Mouse (Mus musculus): ENCODE measurements at regions not wholly inside any gene's neighbourhood (a gene's known extent, or its start where the extent isn't known, plus 50 kb on each side); places are given as distances from the start of the nearest gene placed in this dataset.

DNA sequence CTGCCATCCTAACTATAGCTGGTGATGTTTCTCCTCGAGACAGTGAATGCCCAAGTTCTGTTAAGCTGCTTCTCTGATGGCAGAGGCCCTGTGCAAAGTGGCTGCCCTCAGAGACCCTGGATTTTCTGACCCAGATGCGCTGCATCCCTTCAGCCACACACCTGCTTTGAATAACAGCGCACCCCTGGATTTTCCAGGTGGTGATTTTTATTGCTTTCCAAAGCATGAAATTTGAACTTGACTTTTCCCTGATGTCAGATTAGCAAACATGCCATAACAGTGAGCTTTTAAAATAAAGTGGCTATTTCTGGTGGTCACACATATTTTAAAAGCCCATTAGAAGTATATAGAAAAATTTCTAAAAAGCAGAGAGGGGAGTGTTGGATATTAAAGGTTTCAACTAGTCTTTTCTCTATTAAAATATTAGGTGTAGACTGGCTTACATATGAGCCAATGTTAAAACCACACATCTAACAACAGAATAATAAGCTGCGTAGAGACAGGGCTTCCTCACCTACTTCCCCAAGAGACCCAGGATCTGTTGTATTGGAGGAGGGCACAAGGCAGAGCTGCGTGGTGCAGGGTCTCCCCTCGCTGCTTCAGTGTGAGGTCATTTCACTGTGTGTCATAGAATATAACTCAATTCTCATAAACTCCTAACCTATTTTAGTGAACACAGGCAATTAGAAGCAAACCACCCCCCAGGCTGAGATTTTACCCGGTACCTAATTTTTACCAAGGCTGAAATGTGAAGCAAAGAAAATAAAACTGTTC, 280.3 kb downstream of the Ccdc91 start:
- DNase-seq = no peak

DNA sequence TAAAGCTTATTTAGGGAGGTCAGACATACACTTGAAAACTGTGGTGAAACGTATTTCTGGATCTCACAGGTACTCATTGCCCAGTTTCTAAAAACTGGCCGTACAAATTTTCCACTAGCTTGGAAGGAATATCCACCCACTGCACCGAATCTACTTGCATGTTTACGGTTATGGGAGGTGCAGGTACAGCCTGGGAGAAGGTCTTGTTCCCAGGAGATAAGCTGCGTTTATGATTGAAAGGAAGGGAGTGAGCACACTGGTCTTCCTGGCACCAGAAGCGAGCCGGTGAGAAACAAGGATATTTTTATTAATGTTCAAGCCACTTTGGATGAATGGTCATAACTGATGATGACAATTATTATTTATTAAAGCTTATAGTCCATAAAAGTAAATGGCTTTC, 283.9 kb downstream of the Ccdc91 start:
- no peak for DNase-seq

DNA sequence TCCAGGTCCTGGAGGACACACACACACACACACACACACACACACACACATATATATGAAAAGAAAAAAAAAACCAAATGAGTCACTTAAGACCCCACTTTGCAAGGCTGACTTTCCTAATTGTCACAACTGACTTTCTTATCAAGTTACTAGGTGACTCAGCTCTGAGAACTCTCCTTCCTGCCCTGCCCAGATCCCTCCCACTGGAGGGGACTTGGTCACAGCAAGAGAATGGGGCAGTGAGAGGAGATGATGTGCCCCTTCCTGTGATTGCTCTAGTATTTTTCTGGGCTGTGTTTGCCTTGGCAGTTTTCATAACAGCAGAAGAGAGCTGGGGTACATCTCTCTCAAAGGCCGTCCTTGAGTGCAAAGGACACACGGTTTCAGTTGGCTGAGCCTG, 284.5 kb downstream of the Ccdc91 start:
- peak; percentile 68 for DNase-seq

DNA sequence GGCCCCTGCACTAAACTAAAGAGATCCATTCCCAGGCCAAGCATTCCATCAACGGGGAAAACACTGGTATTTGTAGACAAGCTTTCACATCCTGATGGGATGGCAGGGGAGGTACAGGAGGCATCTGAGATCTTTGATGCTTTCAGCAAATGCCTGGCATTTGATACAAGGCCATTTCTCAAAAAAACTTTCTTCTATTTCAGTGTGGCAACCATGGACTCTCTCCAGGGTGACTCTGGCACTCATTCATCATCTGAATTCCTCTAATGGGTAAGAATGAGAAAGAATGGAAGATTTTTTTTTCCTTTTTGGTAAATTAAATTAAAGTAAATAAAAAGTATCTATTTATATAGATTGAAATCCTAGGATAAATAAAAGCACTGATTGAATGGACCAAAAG, 281.8 kb upstream of the Far2 start:
- DNase-seq = peak; percentile 57

DNA sequence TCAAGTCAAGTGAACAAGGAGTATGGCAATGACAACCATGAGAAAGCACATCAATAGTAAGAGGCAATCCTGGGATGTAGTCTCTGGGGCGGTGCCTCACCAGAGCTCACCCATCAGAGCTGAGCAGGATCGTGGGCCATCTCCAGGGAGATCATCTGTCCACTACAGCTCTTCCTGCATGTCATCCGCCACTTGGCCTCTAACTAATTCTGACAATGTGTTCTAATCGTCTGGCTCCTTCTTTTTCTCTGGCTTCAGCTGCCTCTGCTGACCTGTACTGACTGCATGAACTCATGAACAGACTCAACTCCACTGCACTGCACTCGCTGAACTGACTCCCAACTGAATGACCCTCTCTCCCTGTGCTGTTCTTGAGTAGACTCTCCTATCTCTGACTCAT, 277.9 kb upstream of the Far2 start:
- no peak for DNase-seq

DNA sequence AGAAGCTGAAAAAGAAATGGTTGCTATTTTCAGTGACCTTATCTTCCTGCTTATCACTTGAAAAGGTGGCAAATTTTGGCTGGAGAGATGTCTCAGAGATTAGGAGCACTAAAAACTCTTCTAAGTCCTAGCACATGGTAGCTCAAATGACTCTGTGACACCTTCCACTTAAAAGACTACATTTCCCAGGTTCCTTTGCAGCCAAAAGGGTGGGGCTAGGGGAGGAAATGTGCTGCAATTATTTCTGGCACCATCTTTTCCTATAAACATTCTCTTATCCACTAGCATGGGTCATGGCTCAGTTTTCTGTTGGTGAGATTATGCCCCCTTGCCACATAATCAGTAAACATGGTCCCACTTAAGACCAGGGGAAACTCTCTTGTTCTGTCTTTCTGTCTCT, 277.0 kb upstream of the Far2 start:
- DNase-seq = no peak

DNA sequence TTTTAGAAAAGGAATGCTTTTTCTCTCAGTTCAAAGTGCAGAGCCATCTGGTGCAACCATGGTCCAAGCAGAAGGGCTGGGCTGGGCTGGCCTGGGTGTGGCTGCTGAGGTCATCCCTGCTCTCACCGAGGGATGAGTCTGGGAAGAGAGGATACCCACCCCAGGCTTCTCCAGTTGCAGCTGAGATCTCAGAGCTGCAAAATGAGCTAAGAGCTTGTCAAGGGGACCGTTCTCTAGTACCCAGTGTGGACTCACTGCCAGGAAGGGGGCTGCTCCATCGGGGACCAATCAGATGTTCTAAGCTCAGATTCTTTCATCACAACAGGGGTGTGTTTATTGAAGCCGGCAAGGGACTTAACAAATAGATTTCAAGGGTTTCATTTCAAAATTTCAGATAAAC, 275.6 kb upstream of the Far2 start:
- peak; percentile 24 for DNase-seq

DNA sequence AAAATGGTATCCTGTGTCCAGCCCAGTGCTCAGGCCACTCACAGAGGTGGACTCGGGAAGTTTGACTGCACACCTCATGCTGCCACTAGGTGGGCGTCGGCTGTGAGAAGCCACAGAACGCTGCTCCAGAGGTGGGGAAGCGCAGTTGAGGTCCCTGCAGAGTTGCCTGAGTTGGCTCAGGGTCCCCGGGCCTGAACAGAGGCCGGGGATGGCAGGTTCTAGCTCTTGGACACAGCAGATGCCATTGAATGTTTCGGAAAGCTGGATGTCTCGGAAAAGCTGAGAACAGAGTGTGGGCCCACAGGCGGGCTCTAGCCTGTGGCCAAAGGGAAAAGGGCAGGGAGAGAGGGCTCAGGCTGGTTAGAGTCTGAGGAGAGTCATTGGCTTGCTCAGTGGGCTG, 273.2 kb upstream of the Far2 start:
- no peak for DNase-seq

DNA sequence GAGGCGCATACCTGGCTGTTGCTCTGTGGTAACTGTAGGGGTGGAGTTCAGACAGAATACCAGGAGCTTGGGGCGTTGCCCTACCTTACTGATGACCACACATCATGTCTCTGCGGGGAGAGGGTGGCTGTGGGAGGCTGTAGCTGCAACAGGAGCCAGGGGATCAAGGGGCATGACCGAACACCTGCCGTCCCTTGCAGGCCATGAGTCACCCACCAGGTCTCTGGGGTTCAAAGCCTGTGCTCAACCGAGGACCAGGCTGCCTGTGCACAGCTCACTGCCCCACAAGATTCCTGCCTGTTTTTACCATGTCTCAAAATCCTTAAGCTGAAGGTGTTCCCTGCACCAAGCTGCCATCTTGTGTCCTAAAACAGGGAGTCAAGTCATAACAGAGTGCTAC, 272.4 kb upstream of the Far2 start:
- no peak for DNase-seq

DNA sequence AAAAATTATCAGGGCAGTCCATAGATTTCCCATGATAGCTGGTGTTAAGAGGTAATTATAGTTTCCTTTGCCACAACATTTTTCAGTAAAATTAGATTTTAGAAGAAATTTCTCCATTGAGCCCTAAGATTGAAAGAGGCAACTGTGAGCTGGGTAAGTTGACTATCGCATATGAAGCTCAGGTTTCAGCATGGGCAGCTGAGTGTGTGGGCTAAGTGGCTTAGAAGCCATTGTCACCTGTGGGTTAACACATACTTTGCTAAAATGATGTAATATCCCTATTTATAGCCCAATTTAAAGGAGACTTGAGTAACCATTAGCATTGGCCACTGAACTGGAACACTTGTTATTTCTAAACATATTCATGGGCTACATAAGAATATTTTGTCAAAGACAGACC, 267.6 kb upstream of the Far2 start:
- DNase-seq = no peak

DNA sequence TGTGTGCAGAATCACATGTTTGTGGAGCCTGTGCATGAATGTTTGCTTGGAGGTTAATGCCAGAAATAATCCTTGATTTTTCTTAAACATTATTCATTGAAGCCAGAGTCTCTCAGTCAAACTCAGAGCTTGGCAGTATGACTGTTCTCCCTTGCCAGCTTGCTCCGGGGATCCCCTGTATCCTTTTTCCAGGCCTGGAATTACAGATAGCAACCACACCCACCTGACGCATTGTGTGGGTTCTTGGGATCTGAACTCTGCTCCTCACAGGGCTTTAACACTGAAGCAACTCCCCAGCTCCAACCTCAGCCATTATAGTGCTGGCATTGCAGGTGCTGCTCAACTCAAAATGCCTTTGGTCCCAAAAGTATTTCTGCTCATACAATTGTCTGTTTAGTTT, 262.8 kb upstream of the Far2 start:
- DNase-seq = no peak

DNA sequence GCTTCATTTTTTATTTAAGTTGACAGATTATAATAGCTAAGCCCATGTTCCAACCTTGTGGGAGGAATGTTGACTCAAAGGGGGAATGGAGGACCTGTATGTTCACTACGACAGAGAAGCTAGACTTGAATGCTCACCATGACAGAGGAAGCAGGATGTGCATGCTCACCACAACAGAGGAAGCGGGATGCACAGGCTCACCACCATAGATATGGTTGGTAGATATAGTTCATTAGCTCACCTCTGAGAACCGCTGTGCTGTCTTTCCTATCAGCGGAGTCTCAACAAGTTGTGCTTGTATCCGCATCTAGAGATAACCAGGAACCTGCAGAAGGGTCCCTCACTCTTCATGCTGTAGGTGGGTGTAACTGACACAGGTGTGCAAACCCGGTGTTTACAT, 262.2 kb upstream of the Far2 start:
- DNase-seq = no peak

DNA sequence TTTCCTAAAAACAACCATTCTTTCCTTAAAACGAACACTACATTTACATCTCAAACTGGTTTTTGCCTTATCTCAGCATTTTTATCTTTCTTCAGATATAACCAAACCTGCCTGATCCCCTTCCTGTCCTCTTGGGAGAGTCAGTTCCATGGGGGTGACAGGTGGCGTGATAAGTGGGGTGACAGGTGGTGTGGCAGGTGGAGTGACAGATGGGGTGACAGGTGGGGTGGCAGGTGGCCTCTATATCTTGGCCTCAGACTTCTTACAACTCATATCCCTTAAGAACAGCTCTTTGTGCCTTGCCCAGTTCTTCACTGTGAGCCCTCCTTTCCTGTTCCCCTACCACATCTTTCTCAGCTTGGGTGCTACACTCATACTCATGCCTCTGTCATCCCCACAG, 259.0 kb upstream of the Far2 start:
- no peak for DNase-seq

DNA sequence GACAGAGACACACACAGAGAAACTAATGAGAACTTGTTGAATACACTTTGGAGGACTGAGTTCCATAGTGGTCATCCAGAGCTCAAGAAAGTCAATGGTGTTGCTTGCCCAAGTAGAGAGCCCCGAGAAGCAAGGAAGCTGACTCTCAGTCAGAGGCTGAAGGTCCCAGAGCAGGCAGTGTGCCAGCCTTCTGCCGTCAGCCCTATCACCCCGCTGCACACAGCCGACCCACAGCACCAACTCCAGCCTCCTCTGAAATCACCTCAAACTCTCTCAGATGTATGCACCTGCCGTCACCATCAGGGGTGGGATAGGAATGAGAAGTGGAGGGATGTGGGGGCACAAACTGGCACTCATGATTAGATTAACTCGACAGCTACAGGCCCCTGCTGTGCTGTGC, 257.9 kb upstream of the Far2 start:
- DNase-seq = peak; percentile 71

DNA sequence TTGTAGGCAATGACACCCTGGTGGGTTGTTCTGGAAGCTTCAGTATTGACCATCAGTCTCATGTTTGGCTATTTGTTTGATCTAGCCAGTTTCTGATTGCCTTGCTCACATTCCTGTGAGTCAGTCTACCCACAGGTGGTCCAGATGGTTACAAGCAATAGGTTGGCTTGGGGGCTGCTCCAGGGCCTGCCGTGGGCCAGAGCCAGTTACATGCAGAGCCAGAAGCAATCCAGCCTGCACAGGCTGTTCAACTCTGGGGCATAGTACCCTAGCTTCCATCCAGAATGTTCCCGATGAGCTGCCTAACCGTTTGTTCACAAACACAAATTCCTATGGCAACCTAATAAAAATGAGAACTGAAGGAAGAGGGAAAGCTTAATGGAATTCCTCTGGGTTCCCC, 253.2 kb upstream of the Far2 start:
- DNase-seq = no peak

DNA sequence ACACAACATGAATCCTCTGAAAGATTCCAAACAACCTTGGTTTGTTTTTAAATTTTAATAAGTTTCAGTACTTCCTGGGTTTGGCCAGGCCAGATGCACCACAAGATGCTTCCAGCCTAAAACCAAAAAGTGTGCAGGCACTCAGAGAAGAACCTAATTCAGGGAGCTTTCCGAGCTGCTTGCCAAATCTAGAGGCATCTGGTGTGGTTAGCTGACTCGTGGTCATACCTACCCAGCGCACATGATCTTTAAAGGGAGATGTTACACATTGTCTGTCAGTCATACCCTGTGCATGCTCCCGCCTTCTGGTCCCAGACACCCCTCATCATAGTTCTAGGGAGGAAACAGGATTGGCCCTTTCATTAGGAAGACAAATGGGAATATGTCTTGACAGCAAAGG, 252.7 kb upstream of the Far2 start:
- no peak for DNase-seq

DNA sequence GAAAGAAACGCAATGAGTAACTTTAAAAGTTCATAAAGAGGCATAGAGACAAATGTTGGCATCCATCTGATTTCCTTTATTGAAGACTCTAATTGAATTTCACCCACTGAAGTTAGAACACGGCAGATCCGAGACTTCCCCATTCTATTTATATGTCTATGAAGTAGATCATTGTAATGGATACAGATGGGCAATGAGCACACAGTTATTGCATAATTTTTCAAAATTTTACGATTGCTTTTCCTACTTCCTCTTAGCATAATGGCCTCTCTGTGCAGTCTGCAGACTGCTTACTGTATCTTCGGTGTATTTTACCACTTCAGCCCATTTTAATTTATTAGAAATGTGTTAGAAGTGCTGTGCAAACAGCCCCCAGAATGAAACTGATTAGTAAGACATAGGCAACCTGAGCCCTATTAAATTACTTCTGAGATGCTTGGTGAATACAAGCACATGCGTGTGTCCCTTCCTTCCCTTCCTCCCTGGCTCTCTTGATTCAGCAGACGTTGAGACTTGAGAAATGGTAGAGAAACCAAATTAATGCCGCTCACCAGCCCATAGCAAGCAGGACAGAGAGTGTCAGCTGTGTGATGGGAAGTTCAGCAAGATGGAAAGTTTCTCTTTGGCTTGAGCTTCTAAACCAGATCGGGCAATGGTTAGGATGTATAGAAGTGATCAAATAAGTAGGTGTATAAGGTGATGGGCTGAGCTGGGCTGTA, 247.9 kb upstream of the Far2 start:
- DNase-seq = no peak

DNA sequence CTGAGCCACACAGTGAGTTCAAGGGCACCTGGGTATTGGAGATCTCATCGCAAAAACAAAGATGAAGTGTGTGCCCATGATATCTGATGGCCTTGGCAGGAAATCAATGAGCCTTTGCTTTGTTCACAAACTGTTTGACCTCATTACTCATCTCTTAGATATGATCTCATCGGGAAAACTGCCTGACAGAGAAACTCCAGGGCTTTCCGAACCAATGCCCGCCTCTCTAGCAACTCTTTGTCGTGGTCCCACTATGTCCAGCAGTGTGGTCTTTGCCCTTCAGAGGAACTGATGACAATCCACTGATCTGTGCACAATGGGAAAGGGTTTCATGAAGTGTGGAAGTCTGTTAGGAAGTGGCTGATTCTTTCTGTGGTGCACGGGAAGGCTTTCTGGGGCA, 247.2 kb upstream of the Far2 start:
- DNase-seq = peak; percentile 84

DNA sequence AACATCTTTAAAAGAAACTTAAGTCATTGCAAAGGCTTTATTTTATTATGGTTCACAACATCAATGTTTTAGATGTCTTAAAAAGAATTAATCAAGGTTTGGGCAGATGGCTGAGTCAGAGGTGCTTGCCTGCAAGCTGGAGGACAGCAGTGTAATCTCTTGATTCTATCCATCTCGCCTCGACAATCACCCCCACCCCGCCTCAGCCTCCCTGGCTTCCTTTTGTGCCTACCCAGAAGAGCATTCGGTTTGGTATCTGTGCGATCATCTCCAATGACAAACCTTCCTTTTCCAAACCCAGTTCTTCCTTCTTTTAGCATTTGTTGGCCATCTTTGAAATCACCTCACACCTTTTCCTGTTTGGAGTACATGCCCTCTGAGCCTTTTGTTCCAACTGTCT, 246.2 kb upstream of the Far2 start:
- peak; percentile 45 for DNase-seq

DNA sequence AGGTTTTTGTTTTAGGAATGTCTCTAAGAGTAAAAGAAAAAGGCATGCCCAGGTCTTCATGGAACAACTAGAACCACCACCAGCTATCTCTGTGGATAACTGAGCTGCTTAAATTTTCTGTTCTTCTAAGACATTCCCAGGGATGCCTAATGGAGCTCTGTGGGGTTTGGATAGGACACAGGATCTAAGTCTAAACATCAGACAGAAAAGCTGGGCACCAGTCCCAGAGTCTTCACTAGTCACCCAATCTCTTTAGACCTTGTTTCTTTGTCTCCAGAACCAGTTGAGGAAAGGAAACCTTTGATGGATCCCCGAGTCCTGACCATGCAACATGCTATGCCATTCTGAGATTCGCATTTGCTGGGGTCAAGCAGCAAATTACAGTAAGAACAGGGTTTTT, 243.2 kb upstream of the Far2 start:
- DNase-seq = no peak

DNA sequence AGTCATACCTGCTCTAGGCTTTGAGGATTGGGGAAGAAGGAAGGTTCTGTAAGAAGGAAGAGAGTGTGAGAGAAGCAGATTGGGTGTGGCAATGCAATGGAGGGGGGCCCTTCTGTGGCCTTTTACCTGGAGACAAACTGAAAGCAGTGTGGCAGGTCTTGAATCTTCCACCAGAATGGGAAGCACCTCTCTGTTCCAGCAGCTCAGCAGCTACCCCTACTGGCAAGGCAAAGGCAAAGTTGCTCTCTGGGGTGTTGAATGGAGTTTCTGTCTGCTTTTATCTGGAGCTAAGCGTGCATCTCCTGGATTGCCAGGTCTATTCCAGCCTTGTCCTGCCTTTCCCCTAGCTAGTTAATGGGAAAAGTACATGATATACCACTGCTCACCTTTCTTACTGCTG, 236.3 kb upstream of the Far2 start:
- DNase-seq = peak; percentile 85

DNA sequence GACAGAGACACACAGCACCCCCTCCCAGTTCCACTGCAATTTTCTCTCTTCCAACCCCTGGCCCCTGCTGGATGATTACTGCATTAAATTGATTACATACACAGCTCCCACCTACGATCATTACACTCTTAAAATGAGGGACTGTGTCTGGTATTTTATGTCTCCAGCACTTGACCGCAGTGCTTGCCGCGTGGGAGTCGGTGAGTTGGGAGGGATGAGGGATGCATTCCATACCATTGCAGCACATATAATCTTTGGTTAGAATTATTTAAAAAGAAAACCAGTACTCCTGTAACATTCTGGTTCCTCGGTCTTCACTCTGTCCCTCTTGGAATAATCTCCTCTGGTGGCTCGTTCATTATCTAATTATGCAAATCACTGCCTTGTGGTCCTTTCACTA, 230.2 kb upstream of the Far2 start:
- DNase-seq = no peak

DNA sequence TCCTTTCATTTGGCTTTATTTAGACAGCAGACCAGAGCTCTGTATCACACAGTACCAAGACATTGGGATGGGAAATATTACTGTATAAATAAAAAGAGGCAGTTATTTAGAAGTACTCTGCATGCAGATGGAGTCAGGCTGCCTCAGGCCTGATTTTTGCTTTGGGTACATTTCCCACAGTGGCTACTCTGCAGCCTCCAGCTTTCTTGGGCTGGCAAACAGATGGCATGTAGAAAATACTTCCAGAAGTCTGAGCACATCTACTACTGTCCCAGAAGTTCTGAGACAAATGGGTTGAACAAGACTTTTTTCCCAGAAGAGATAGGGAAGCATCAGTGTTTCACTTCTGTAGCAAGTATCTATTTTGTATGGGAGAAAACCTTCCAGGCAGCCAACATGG, 229.8 kb upstream of the Far2 start:
- no peak for DNase-seq

DNA sequence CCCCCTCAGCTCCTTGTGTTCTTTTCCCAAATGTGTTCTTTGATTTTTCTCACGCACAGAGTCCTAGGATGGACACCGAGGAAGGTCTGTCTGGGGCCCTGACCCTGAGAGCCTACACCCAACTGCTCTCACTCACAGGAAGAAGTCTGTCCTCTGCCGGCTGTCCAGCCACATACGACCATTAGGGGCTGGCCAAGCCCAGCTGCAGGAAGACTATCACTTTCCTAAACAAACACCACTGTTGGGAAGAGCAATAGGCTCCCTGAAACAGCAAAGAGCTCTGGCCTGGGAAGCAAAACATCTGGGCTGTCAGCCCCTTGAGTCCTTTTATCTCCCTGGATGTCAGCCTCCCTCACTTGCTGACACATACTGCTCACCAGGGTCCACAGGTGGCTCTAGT, 224.8 kb upstream of the Far2 start:
- no peak for DNase-seq

Measured in adrenal gland, adult 2 months (tissue).